Mouse (Mus musculus) stomach, postnatal 0 days (tissue): ENCODE results near the gene Olfr304.

Source experiments
- CTCF ChIP-seq: IDR thresholded peaks from 2 replicates; pipeline ENCODE4 v1.5.1; 2016; ENCODE audit warnings: antibody characterized with exemption, low read depth, mild to moderate bottlenecking, moderate library complexity
- EP300 ChIP-seq: optimal IDR thresholded peaks from 2 replicates; pipeline ENCODE3; 2016; ENCODE audit warnings: antibody characterized with exemption

- TF ChIP-seq CTCF = no peak
- no peak for TF ChIP-seq EP300
These were observed at the start of gene Olfr304 for GRCm38 (mm10) chr7:86386558-86386957.
